Mouse (Mus musculus): ENCODE data around the gene Wiz.

DNA sequence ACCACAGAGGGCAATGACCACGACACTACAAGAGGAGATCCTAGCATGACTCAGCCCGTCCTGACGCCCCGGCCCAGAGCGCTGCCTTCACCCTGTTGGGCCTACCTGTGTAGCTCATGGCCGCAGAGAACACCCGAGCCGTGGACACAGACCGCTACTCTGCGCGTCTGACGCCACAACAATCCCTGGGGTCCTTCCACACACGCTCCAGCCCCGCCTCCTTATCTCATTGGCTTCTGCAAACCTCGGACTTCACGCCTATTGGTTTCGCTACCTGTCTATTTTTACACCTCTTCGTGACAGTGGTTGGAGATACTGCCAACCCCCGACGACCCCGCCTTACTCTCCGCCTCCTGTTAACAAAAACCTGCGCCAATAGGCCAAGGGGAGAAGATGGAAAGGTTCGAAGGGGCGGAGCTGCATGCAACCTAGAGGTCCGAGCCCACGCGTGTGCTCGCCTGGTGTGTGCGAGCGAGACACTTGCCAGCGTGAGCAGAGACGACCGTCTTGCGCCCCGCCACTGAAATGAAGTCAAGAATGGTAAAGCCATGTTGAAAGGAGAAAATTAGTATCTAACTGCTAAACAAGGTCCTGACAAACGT lies 38.8 kb downstream of the Wiz start, which contains the start of gene Akap8l:
- no peak for TF ChIP-seq CTCF (conservative IDR thresholded peaks at IDR 0.05 in 1 of 2, IDR thresholded peaks at IDR 0.05 in 1 of 2; ENCODE audit: low read depth in 2 of 2, low read length in 2 of 2)
- peak; percentile 10; the same call in 1 of the 2 replicates for TF ChIP-seq ELF1 (IDR thresholded peaks at IDR 0.05; ENCODE audit: low read depth, low read length)
- TF ChIP-seq HCFC1 (IDR thresholded peaks at IDR 0.05; ENCODE audit: low read depth, low read length) = peak; percentile 57
- no peak for TF ChIP-seq ZC3H11A (IDR thresholded peaks at IDR 0.05; ENCODE audit: low read depth, low read length)
- peak; percentile 36; the same call in 1 of the 2 replicates for TF ChIP-seq MYC (IDR thresholded peaks at IDR 0.05; ENCODE audit: low read depth, low read length)
- TF ChIP-seq TBP (conservative IDR thresholded peaks at IDR 0.05; ENCODE audit: low read depth, low read length) = peak; percentile 88
- peak; percentile 89 for TF ChIP-seq POLR2A (IDR thresholded peaks at IDR 0.05; ENCODE audit: low read depth, low read length)
- 0 out of 2 replicates have a peak, but pooled peaks have one; percentile 1 for TF ChIP-seq MAZ (IDR thresholded peaks at IDR 0.05; ENCODE audit: low read depth, low read length)
- no peak for TF ChIP-seq MEF2A (IDR thresholded peaks at IDR 0.05; ENCODE audit: borderline replicate concordance, low read depth, low read length)
- no peak for TF ChIP-seq UBTF (IDR thresholded peaks at IDR 0.05; ENCODE audit: low read depth, low read length)
- peak; percentile 73 for TF ChIP-seq TCF12 (IDR thresholded peaks at IDR 0.05; ENCODE audit: low read depth, low read length)

Measured in CH12.LX (cell line).